Mouse (Mus musculus) midbrain, embryonic 11.5 days (tissue): ENCODE data around the gene Oscp1. TPM values are rescaled to one million over a fixed set of nuclear protein-coding genes. Genes with fewer than 3 reads are reported as not detected.
A peak's percentile ranks its signal among the peaks of the same experiment; 100 is the strongest.

Experiments
- ATAC-seq: fragments of 200-750 bp; cut with Nextera tagmentation; 2 replicates; pipeline ENCODE4 v1.8.0; 2017; ENCODE audit warnings: moderate TSS enrichment, moderate library complexity; ENCODE audit not compliant: low FRiP score
- DNase-seq: peaks from one replicate; pipeline ENCODE4 v3.0.0; 2015; ENCODE audit warnings: low spot score; ENCODE audit errors: missing footprints
- H3K27ac ChIP-seq: fragments of 300-500 bp; sonication (generic); 2 replicates; pipeline ENCODE4 v1.5.1; 2014; ENCODE audit warnings: low read depth, low read length
- H3K27me3 ChIP-seq: fragments of 300-500 bp; sonication (generic); 2 replicates; pipeline ENCODE4 v1.6.1; 2014; ENCODE audit warnings: mild to moderate bottlenecking, low read length, moderate library complexity, mixed read lengths; ENCODE audit not compliant: control insufficient read depth, insufficient read depth
- H3K36me3 ChIP-seq: fragments of 300-500 bp; sonication (generic); 2 replicates; pipeline ENCODE4 v1.6.1; 2014; ENCODE audit warnings: mild to moderate bottlenecking, low read length, moderate library complexity, mixed read lengths; ENCODE audit not compliant: control insufficient read depth, insufficient read depth
- H3K4me1 ChIP-seq: fragments of 300-500 bp; sonication (generic); 2 replicates; pipeline ENCODE4 v1.6.1; 2014; ENCODE audit warnings: low read length; ENCODE audit not compliant: control insufficient read depth, insufficient read depth
- H3K4me2 ChIP-seq: fragments of 300-500 bp; sonication (generic); 2 replicates; pipeline ENCODE4 v1.6.1; 2014; ENCODE audit warnings: mild to moderate bottlenecking, moderate library complexity
- H3K4me3 ChIP-seq: fragments of 300-500 bp; sonication (generic); 2 replicates; pipeline ENCODE4 v1.5.1; 2014; ENCODE audit warnings: low read depth, low read length
- H3K9ac ChIP-seq: fragments of 300-500 bp; sonication (generic); 2 replicates; pipeline ENCODE4 v1.6.1; 2014; ENCODE audit warnings: low read length
- H3K9me3 ChIP-seq: fragments of 300-500 bp; sonication (generic); 2 replicates; pipeline ENCODE4 v1.6.1; 2016; ENCODE audit warnings: low read length; ENCODE audit not compliant: control insufficient read depth
- WGBS: fragments of 180-500 bp; shearing (Covaris S2); extraction: QIAGEN DNeasy Blood & Tissue Kit; methylation state at CpG from one replicate; pipeline ENCODE4 v1.1.7; 2014; 5-methylcytosine and 5-hydroxymethylcytosine counted together
- polyA plus RNA-seq: library from polyadenylated mRNA; unstranded; fragments of >200 nt; fragmentation: Nextera tagmentation; extraction: Ambion mirVana; gene quantifications from 2 replicates; pipeline ENCODE4 v1.2.1, GENCODE M21; 2014

Gene Oscp1
- polyA plus RNA-seq, 1 experiment from 2014 or later, result 25.9 TPM

- WGBS, result 85% methylated on average over 11 of the region's 11 CpGs
- no peak overlapping the region for H3K4me2 ChIP-seq
- H3K36me3 ChIP-seq, result peaks cover 10% of the 10 kb centered on the region
- no peak overlapping the region for H3K27ac ChIP-seq
- DNase-seq (no peak), ATAC-seq (no peak)
- no peaks in the 10 kb centered on the region for H3K27me3 ChIP-seq
- H3K4me3 ChIP-seq, result no peak overlapping the region
- H3K9me3 ChIP-seq, result no peaks in the 10 kb centered on the region
- H3K9ac ChIP-seq, result no peak overlapping the region
- H3K4me1 ChIP-seq, result no peaks in the 10 kb centered on the region; the same call in 1 of the 2 replicates
Measured at GRCm38 (mm10) chr4:126130502-126130901, 72.1 kb downstream of the Oscp1 start.

GRCm38 (mm10) chr4:126131290-126132121 is 73.1 kb downstream of the Oscp1 start:
- Histone ChIP-seq H3K4me3 (no peak overlapping the region), H3K4me2 (no peak overlapping the region), H3K27me3 (no peaks in the 10 kb centered on the region), H3K9ac (no peak overlapping the region), H3K4me1 (no peaks in the 10 kb centered on the region; the same call in 1 of the 2 replicates), H3K9me3 (no peaks in the 10 kb centered on the region), H3K36me3 (peaks cover 6% of the 10 kb centered on the region), H3K27ac (no peak overlapping the region)
- WGBS, result 67% methylated on average over 10 of the region's 10 CpGs
- ATAC-seq, result no peak
- no peak for DNase-seq

GRCm38 (mm10) chr4:126132636-126133264 is 74.4 kb downstream of the Oscp1 start:
- WGBS, result 75% methylated on average over 6 of the region's 6 CpGs
- DNase-seq, result no peak
- ATAC-seq, result no peak
- no peak overlapping the region for H3K4me3 ChIP-seq
- H3K9ac ChIP-seq, result no peak overlapping the region
- H3K4me1 ChIP-seq, result no peaks in the 10 kb centered on the region; the same call in 1 of the 2 replicates
- peaks cover 7% of the 10 kb centered on the region for H3K36me3 ChIP-seq
- no peak overlapping the region for H3K4me2 ChIP-seq
- no peak overlapping the region for H3K27ac ChIP-seq
- no peaks in the 10 kb centered on the region for H3K27me3 ChIP-seq
- no peaks in the 10 kb centered on the region for H3K9me3 ChIP-seq

- Histone ChIP-seq H3K27ac (no peak overlapping the region), H3K9ac (no peak overlapping the region), H3K9me3 (no peaks in the 10 kb centered on the region), H3K27me3 (no peaks in the 10 kb centered on the region), H3K4me2 (no peak overlapping the region), H3K4me3 (no peak overlapping the region), H3K36me3 (peaks cover 9% of the 10 kb centered on the region), H3K4me1 (no peaks in the 10 kb centered on the region; the same call in 1 of the 2 replicates)
- DNase-seq (no peak), ATAC-seq (no peak)
- WGBS, result 95% methylated on average over 4 of the region's 4 CpGs
Measured at GRCm38 (mm10) chr4:126134236-126134635, 75.9 kb downstream of the Oscp1 start.

- Histone ChIP-seq H3K4me3 (no peak overlapping the region), H3K27me3 (no peaks in the 10 kb centered on the region), H3K9ac (no peak overlapping the region), H3K27ac (no peak overlapping the region), H3K4me2 (no peak overlapping the region), H3K9me3 (no peaks in the 10 kb centered on the region), H3K36me3 (peaks cover 6% of the 10 kb centered on the region), H3K4me1 (no peaks in the 10 kb centered on the region; the same call in 1 of the 2 replicates)
- DNase-seq (peak; percentile 39), ATAC-seq (no peak)
- 91% methylated on average over 4 of the region's 4 CpGs for WGBS
Measured at GRCm38 (mm10) chr4:126134639-126135038, 76.3 kb downstream of the Oscp1 start.

GRCm38 (mm10) chr4:126137773-126138172 is 79.4 kb downstream of the Oscp1 start:
- peak; percentile 74 for DNase-seq
- Histone ChIP-seq H3K9ac (no peak overlapping the region), H3K4me3 (no peak overlapping the region), H3K9me3 (no peaks in the 10 kb centered on the region), H3K4me1 (no peaks in the 10 kb centered on the region), H3K4me2 (no peak overlapping the region), H3K36me3 (peaks cover 6% of the 10 kb centered on the region), H3K27ac (no peak overlapping the region), H3K27me3 (no peaks in the 10 kb centered on the region)
- no peak for ATAC-seq
- WGBS, result 81% methylated on average over 4 of the region's 4 CpGs

GRCm38 (mm10) chr4:126141021-126141420 is 82.7 kb downstream of the Oscp1 start:
- no peak overlapping the region for H3K4me2 ChIP-seq
- H3K36me3 ChIP-seq, result peaks cover 4% of the 10 kb centered on the region; the same call in 1 of the 2 replicates
- DNase-seq (no peak), ATAC-seq (no peak)
- no peaks in the 10 kb centered on the region for H3K9me3 ChIP-seq
- H3K9ac ChIP-seq, result no peak overlapping the region
- 80% methylated on average over 5 of the region's 5 CpGs for WGBS
- no peak overlapping the region for H3K4me3 ChIP-seq
- H3K27ac ChIP-seq, result no peak overlapping the region
- H3K27me3 ChIP-seq, result no peaks in the 10 kb centered on the region
- no peaks in the 10 kb centered on the region for H3K4me1 ChIP-seq
